Mouse (Mus musculus) hindbrain, embryonic 14.5 days (tissue): ENCODE measurements around the gene Homer1. TPM values are rescaled to one million over a fixed set of nuclear protein-coding genes. Genes with fewer than 3 reads are reported as not detected.

Experiments
- ATAC-seq: fragments of 200-750 bp; cut with Nextera tagmentation; 2 replicates; pipeline ENCODE4 v1.8.0; 2017; ENCODE audit warnings: moderate number of reproducible peaks, mild to moderate bottlenecking, moderate TSS enrichment, moderate library complexity; ENCODE audit not compliant: low FRiP score
- DNase-seq: peaks from one replicate; pipeline ENCODE4 v3.0.0-alpha.2; 2015; ENCODE audit warnings: low spot score
- H3K27ac ChIP-seq: fragments of 300-500 bp; sonication (generic); 2 replicates; pipeline ENCODE4 v1.5.1; 2014; ENCODE audit warnings: mild to moderate bottlenecking, moderate library complexity
- H3K27me3 ChIP-seq: fragments of 300-500 bp; sonication (generic); 2 replicates; pipeline ENCODE4 v1.6.1; 2014; ENCODE audit warnings: mild to moderate bottlenecking, low read length, mixed read lengths; ENCODE audit not compliant: control insufficient read depth, insufficient read depth
- H3K36me3 ChIP-seq: fragments of 300-500 bp; sonication (generic); replicated peaks from 2 replicates; pipeline ENCODE4 v1.6.1; 2014; ENCODE audit not compliant: control insufficient read depth, insufficient read depth
- H3K4me1 ChIP-seq: fragments of 300-500 bp; sonication (generic); replicated peaks from 2 replicates; pipeline ENCODE4 v1.6.1; 2014; ENCODE audit warnings: antibody characterized with exemption, low read length, mixed read lengths; ENCODE audit not compliant: control insufficient read depth, insufficient read depth
- H3K4me2 ChIP-seq: fragments of 300-500 bp; sonication (generic); replicated peaks from 2 replicates; pipeline ENCODE4 v1.6.1; 2014; ENCODE audit warnings: mild to moderate bottlenecking, moderate library complexity
- H3K4me3 ChIP-seq: fragments of 300-500 bp; sonication (generic); replicated peaks from 2 replicates; pipeline ENCODE4 v1.5.1; 2014; ENCODE audit warnings: mild to moderate bottlenecking, low read length
- H3K9ac ChIP-seq: fragments of 300-500 bp; sonication (generic); 2 replicates; pipeline ENCODE4 v1.6.1; 2014
- H3K9me3 ChIP-seq: fragments of 300-500 bp; sonication (generic); 2 replicates; pipeline ENCODE4 v1.6.1; 2016; ENCODE audit warnings: low read length; ENCODE audit not compliant: control insufficient read depth
- WGBS: fragments of 180-500 bp; shearing (Covaris S2); extraction: QIAGEN DNeasy Blood & Tissue Kit; methylation state at CpG from one replicate; pipeline ENCODE4 v1.1.7; 2014; 5-methylcytosine and 5-hydroxymethylcytosine counted together
- polyA plus RNA-seq: library from polyadenylated mRNA; unstranded; fragments of >200 nt; fragmentation: Nextera tagmentation; extraction: Ambion mirVana; gene quantifications from 2 replicates; pipeline ENCODE4 v1.2.1, GENCODE M21; 2014

Gene Homer1
- polyA plus RNA-seq, 1 experiment from 2014 or later = 18.5 TPM

DNA sequence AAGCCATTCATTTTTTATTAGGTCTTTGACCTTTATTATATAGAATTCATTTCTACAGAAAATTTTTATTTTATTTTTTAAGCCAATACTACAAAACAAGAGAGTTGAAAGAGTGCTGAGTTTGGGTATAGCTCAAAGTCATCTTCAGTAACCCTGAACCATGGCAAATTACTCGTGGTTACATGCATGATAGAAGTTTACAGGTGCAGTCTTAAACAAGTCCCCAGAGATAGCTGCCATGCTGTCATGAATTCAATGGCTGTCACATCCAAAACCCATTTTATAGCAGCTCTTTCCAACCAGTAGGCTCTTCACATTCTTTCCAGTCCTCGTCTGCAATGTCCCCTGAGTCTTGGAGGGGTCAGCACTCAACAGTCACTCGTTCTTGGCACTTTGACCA, 26.9 kb downstream of the Homer1 start:
- 72% methylated on average over 3 of the region's 3 CpGs for WGBS
- H3K27ac ChIP-seq = no peak overlapping the region
- ATAC-seq = no peak
- H3K36me3 ChIP-seq = no peaks in the 10 kb centered on the region
- H3K4me3 ChIP-seq = no peak overlapping the region
- H3K4me2 ChIP-seq = no peak overlapping the region
- H3K9ac ChIP-seq = no peak overlapping the region
- H3K9me3 ChIP-seq = no peaks in the 10 kb centered on the region
- H3K4me1 ChIP-seq = 0 out of 2 replicates have a peak, but pooled peaks cover 3% of the 10 kb centered on the region
- H3K27me3 ChIP-seq = no peaks in the 10 kb centered on the region
- no peak for DNase-seq

DNA sequence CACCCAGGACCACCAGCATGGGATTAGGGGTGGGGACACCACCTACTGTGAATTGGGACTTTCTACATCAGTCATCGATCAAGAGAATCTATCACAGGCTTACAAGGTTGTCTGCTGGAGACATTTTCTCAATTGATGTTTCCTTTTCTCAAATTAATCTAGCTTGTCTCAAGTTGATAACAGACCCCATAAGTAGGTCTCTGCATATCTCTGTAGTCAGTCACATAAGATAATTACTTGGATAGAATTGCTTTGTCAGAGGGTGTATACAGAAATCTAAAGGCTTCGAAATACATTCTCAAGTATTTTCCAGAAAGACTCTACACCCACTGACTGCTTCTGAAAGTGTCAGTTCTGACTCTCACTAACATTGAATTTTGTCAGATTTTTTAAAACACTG, 32.3 kb downstream of the Homer1 start:
- H3K27ac ChIP-seq = no peak overlapping the region
- 0 out of 2 replicates have a peak, but pooled peaks cover 3% of the 10 kb centered on the region for H3K4me1 ChIP-seq
- no peaks in the 10 kb centered on the region for H3K27me3 ChIP-seq
- 97% methylated on average over 2 of the region's 2 CpGs for WGBS
- ATAC-seq (no peak), DNase-seq (no peak)
- no peaks in the 10 kb centered on the region for H3K9me3 ChIP-seq
- no peaks in the 10 kb centered on the region for H3K36me3 ChIP-seq
- H3K4me3 ChIP-seq = no peak overlapping the region
- no peak overlapping the region for H3K4me2 ChIP-seq
- H3K9ac ChIP-seq = no peak overlapping the region

DNA sequence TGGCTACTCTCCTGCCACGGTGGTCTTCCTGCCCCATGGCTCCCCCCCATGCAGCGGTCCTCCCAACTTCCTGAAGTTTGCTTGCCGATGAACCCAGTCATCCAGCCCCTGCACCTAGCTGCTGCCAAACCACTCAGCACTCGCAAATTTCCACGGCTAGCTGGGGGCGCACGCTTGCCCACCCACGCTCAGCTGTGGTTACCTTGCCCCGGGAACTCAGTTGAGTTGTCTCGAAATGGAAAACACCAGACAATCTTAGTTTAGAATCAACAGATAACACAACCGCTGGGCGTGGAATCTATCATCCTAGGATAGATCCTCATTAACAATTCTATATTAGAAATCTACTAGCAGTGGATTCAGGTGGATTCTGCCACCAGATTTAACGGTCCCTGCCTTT, 33.1 kb downstream of the Homer1 start:
- DNase-seq (no peak), ATAC-seq (no peak)
- H3K9ac ChIP-seq = no peak overlapping the region
- no peak overlapping the region for H3K27ac ChIP-seq
- no peaks in the 10 kb centered on the region for H3K27me3 ChIP-seq
- no peaks in the 10 kb centered on the region for H3K4me1 ChIP-seq
- no peaks in the 10 kb centered on the region for H3K9me3 ChIP-seq
- H3K36me3 ChIP-seq = no peaks in the 10 kb centered on the region
- WGBS = 94% methylated on average over 13 of the region's 13 CpGs
- no peak overlapping the region for H3K4me2 ChIP-seq
- no peak overlapping the region for H3K4me3 ChIP-seq

DNA sequence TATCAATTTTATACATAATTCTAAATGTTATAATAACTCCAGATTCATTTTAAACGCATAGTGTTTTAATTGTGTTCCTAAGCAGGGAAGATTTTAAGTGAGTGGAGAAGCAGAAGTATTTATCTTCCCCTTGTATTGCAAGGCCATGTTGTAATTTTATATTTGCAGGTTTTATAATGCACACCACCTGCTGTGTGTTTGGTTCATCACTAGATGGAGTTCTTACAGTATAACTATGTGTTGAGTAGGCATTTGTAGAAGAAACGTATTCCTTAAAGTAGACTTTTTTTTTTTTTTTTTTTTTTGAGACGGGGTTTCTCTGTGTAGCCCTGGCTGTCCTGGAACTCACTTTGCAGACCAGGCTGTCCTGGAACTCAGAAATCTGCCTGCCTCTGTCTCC, 35.9 kb downstream of the Homer1 start:
- no peaks in the 10 kb centered on the region for H3K9me3 ChIP-seq
- H3K36me3 ChIP-seq = no peaks in the 10 kb centered on the region
- H3K9ac ChIP-seq = no peak overlapping the region
- DNase-seq (no peak), ATAC-seq (no peak)
- 78% methylated on average over 3 of the region's 3 CpGs for WGBS
- H3K4me3 ChIP-seq = no peak overlapping the region
- no peak overlapping the region for H3K4me2 ChIP-seq
- H3K27ac ChIP-seq = no peak overlapping the region
- H3K4me1 ChIP-seq = no peaks in the 10 kb centered on the region
- H3K27me3 ChIP-seq = no peaks in the 10 kb centered on the region

DNA sequence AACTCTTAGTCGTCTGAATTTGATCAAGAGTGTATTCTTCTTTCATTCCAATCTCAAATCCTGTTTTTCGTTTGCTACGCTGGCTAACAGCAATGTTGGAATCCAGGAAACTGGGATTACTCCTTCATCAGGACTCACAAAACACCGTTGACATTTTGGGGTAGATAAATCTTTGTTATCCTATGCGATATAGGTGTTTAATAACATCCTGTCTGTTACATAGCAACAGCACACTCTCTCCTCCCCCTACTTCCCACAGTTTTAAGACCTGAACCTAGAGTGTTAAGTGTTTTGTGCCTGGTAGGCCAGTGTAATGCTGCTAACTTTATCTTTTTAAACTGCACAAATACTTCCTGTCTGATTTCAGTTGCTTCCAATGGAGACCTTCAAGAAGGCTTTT, 39.0 kb downstream of the Homer1 start:
- Histone ChIP-seq H3K36me3 (peaks cover 10% of the 10 kb centered on the region), H3K9ac (no peak overlapping the region), H3K4me3 (no peak overlapping the region), H3K4me1 (no peaks in the 10 kb centered on the region), H3K4me2 (no peak overlapping the region), H3K27me3 (no peaks in the 10 kb centered on the region), H3K27ac (no peak overlapping the region), H3K9me3 (no peaks in the 10 kb centered on the region)
- ATAC-seq = no peak
- no peak for DNase-seq
- WGBS = 83% methylated on average over 5 of the region's 5 CpGs

DNA sequence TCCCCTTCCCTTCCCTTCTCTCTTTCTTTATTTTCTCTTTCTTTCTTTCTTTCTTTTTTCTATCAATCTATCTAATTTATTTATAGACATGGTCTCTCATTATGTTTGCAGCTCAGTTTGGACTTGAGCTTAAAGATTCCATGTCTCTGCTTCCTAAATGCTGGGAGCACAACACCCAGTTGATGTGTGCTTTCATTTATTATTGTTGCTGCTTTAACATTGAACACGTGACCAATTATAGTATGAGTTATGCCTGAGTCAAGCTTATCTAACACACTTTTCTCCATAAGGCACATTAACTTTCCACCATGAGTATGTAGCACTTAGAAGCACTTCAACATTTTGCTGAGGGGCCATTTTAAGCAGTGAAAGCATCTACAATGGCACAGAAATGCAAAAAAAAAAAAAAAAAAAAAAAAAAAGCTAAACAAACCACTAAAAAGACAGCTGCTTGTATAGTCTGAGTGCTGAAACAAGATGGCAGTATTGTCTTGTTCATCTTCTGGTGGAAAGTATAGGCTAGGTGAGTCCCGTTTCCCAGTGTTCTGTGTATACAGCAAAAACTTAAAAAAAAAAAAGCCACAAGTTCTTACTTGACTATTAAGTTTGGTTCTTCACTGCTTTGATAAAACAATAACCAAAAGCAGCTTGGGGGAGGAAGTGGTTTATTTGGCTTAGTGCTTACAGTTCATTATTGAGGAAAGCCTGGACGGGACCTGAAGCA, 41.3 kb downstream of the Homer1 start:
- ATAC-seq (no peak), DNase-seq (no peak)
- Histone ChIP-seq H3K4me1 (no peaks in the 10 kb centered on the region), H3K4me2 (no peak overlapping the region), H3K9me3 (no peaks in the 10 kb centered on the region), H3K9ac (no peak overlapping the region), H3K27ac (no peak overlapping the region), H3K4me3 (no peak overlapping the region), H3K27me3 (no peaks in the 10 kb centered on the region), H3K36me3 (peaks cover 14% of the 10 kb centered on the region)
- 91% methylated on average over 3 of the region's 3 CpGs for WGBS

DNA sequence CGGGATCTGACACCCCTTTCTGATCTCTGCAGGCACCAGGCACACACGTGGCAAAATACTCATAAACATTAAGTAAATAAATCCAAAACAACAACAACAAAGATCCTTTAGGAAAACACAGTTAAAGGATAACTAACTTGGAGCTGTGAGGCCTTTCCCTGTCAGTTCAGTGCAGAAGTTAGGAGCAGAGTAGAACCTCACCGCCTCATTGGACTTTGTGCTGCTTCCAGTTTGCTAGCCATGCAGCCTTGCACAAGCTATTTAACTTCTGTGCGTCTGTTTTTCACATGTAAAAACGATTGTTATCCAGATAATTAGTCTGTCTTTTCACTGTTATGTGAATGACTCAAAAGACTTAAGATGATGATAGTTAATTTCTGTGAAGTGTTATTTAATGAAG, 43.2 kb downstream of the Homer1 start:
- no peak overlapping the region for H3K9ac ChIP-seq
- H3K4me2 ChIP-seq = no peak overlapping the region
- no peaks in the 10 kb centered on the region for H3K27me3 ChIP-seq
- no peak overlapping the region for H3K4me3 ChIP-seq
- no peak overlapping the region for H3K27ac ChIP-seq
- no peaks in the 10 kb centered on the region for H3K9me3 ChIP-seq
- peaks cover 21% of the 10 kb centered on the region for H3K36me3 ChIP-seq
- no peak for ATAC-seq
- 79% methylated on average over 5 of the region's 5 CpGs for WGBS
- no peak for DNase-seq
- H3K4me1 ChIP-seq = no peaks in the 10 kb centered on the region

DNA sequence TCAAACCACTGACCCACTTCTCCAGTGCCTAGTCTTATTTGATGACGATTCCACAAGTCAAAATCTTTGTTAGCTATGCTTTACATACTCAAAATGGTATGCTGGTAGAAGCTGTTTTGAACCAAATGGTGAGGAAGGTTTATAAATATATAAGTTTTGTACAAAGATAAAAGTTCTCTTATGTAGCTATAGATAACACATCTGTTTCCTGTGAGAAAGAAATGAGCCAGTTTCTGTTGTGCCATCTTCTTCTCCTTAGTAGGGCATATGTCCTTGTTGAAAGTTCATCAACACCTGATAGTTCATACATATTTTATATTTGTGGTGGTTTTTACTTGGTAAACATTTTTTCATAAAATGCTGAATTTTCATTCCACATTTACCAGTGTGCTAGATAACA, 45.0 kb downstream of the Homer1 start:
- Histone ChIP-seq H3K36me3 (peaks cover 21% of the 10 kb centered on the region), H3K27me3 (no peaks in the 10 kb centered on the region), H3K4me2 (no peak overlapping the region), H3K9me3 (no peaks in the 10 kb centered on the region), H3K27ac (no peak overlapping the region), H3K4me1 (no peaks in the 10 kb centered on the region), H3K9ac (no peak overlapping the region), H3K4me3 (no peak overlapping the region)
- WGBS = 97% methylated on average over 1 of the region's 1 CpGs
- no peak for DNase-seq
- ATAC-seq = no peak

DNA sequence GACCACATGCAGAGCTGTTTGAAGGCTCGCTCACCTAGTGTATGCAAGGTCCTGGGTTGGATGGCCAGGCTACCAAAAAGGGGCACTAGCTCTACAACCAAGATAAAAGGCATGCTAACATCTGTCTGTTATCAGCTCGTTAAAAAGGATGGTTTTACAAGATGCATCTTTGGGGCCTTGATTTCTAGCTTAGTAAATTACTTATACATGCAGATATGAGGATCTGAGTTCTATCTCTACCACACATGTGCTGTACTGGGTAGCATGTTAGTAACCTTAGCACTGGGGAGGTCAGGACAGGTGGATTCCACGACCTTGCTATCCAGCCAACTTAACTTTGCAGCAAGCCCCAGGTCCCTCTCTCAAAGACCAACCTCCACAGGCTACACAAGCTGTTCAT, 46.4 kb downstream of the Homer1 start:
- H3K9me3 ChIP-seq = no peaks in the 10 kb centered on the region
- DNase-seq (no peak), ATAC-seq (no peak)
- no peaks in the 10 kb centered on the region for H3K27me3 ChIP-seq
- no peaks in the 10 kb centered on the region for H3K4me1 ChIP-seq
- no peak overlapping the region for H3K4me3 ChIP-seq
- H3K27ac ChIP-seq = no peak overlapping the region
- WGBS = 96% methylated on average over 3 of the region's 3 CpGs
- no peak overlapping the region for H3K9ac ChIP-seq
- no peak overlapping the region for H3K4me2 ChIP-seq
- H3K36me3 ChIP-seq = peaks cover 21% of the 10 kb centered on the region

DNA sequence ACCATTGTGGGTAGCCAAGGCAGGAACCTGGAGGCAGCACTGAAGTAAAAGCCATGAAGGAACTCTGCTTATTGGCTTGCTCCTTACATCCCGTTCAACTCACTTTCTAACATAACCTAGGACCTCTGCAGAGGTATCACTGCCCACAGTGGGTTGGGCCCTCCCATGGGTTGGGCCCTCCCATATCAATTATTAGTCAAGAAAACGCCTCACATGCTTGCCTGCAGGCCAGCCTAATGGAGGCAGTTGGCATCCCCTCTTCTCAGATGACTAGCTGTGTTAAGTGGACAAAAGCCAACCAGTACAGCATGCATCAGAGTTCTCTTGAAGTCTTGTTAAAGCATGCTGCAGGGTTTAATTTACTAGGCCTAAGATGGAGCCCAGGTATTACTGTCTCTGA, 52.6 kb downstream of the Homer1 start:
- no peak for ATAC-seq
- no peak overlapping the region for H3K4me2 ChIP-seq

More for the DNA sequence above, 52.6 kb downstream of the Homer1 start:
- Histone ChIP-seq H3K36me3 (peaks cover 12% of the 10 kb centered on the region; the same call in 1 of the 2 replicates), H3K27ac (no peak overlapping the region), H3K9me3 (no peaks in the 10 kb centered on the region), H3K4me3 (no peak overlapping the region), H3K27me3 (no peaks in the 10 kb centered on the region), H3K9ac (no peak overlapping the region), H3K4me1 (0 out of 2 replicates have a peak, but pooled peaks cover 7% of the 10 kb centered on the region)
- 86% methylated on average over 2 of the region's 2 CpGs for WGBS
- no peak for DNase-seq
